Mouse (Mus musculus): ENCODE measurements around the gene Nppc. TPM values are rescaled to one million over a fixed set of nuclear protein-coding genes. Genes with fewer than 3 reads are reported as not detected.

Gene Nppc
- polyA plus RNA-seq, 1 experiment from 2014 or later, result 10.2 TPM

DNA sequence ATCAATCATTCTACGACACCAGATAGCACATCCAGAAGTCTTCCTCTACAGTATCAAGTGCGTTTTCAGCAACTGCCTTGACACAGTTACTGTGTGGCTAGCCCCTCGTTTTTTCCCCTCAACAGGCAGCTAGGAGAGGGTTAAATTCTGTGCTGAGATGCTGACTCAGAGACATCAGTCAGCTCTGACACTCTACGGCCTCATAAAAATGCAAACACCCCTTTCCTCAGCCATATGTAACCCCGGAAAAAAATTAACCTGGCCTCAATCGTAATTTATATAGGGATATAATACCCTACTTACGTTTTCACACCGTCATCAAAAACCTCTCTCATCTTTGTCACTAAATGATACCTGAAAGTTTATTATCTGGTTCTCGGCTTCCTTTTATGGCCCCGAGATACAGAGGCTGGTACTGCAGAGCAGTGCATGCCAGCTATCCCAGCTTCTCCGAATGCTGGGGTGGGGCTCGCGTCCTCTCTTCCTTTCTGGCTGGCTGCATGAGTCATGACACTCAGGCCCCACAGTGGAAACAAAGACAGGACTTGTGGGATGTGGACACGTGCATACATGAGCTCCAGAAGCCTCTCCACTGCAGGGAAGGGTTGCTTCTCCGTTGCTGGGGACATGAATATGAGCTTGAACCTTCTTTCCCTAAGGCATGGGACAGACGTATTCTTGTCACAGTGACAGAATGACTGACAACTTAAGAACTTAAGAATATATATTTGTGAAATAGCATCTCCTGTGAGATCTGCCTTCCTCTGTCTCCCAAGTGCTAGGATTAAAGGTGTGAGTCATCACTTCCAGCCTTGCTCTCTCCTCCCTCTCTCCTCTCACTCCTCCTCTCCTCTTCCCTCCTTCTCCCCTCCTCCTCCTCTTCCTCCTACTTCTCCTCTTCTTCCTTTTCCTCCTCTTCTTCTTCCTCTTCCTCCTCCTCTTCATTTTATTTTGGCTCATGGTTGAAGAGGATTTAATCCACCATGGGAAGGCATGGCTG lies 47.1 kb downstream of the Nppc start:
- Histone ChIP-seq H3K9ac (no peak overlapping the region), H3K4me3 (replicated peaks) (no peak overlapping the region), H3K27ac (replicated peaks) (no peak overlapping the region; the same call in 1 of the 2 replicates), H3K36me3 (no peaks in the 10 kb centered on the region), H3K27me3 (no peaks in the 10 kb centered on the region), H3K4me2 (replicated peaks) (no peak overlapping the region), H3K4me1 (0 out of 2 replicates have a peak, but pooled peaks cover 4% of the 10 kb centered on the region), H3K9me3 (replicated peaks) (no peaks in the 10 kb centered on the region)
- no peak for ATAC-seq (ENCODE audit: insufficient number of reproducible peaks, low FRiP score, low TSS enrichment, low read depth)
- WGBS, result 55% methylated on average over 16 of the region's 16 CpGs

DNA sequence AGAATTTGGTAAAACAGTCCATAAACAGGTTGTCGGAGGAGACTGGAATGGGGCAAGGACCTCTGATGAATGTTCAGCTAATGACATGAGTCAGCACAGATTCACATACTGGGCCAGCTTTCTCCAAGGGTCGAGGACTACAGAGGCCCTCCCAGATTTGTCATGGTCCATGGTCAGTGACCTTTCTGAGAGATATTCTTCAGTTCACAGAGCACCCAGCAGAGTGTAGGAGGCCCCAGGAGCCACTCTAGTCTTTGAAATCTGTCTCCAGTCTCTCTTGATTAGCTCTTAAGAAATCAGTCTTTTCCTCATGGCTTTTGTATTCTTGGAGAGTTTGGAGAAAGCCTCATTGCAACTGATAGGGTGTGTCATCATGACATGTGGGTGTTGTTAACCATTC lies 48.1 kb downstream of the Nppc start:
- no peak for ATAC-seq (ENCODE audit: insufficient number of reproducible peaks, low FRiP score, low TSS enrichment, low read depth)
- no peaks in the 10 kb centered on the region for H3K27me3 ChIP-seq
- WGBS, result 79% methylated on average over 2 of the region's 2 CpGs
- no peaks in the 10 kb centered on the region for H3K9me3 ChIP-seq (replicated peaks)
- H3K36me3 ChIP-seq, result no peaks in the 10 kb centered on the region
- H3K4me1 ChIP-seq, result 0 out of 2 replicates have a peak, but pooled peaks cover 4% of the 10 kb centered on the region
- no peak overlapping the region for H3K9ac ChIP-seq
- H3K27ac ChIP-seq (replicated peaks), result no peak overlapping the region
- no peak overlapping the region for H3K4me3 ChIP-seq (replicated peaks)
- no peak overlapping the region for H3K4me2 ChIP-seq (replicated peaks)

DNA sequence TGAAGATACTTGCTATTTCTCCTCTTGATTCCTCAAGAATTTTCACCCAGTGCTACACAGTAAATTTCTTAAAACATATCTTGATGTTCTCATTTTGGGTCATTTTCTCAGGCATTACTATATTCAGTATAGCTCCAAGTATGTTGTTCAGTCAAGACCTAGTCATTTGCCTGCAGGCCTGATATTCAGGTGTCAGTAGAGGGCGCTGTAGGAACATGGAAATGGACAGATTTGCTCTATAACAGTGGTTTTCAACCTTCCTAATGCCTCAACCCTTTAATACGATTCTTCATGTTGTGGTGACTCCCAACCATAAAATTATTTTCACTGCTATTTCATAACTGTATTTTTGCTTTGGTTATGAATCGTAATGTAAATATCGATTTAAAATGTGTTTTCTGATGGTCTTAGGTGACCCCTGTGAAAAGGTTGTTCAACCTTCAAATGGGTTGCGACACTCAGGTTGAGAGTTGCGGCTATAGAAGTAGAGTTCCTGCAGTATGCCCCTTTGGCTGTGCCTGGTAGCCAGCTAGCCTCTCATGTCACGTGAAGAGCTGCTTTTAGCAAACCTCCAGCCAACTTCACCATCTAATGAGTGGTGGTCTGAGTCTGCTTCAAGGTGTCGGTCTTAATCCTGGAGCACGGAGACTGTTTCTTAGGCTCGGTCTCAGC lies 51.8 kb downstream of the Nppc start:
- no peaks in the 10 kb centered on the region for H3K27me3 ChIP-seq
- H3K9ac ChIP-seq, result no peak overlapping the region
- no peaks in the 10 kb centered on the region for H3K36me3 ChIP-seq
- no peaks in the 10 kb centered on the region for H3K9me3 ChIP-seq (replicated peaks)
- ATAC-seq (ENCODE audit: insufficient number of reproducible peaks, low FRiP score, low TSS enrichment, low read depth), result no peak
- H3K27ac ChIP-seq (replicated peaks), result no peak overlapping the region
- H3K4me3 ChIP-seq (replicated peaks), result no peak overlapping the region
- no peak overlapping the region for H3K4me2 ChIP-seq (replicated peaks)
- 58% methylated on average over 10 of the region's 10 CpGs for WGBS
- H3K4me1 ChIP-seq, result 0 out of 2 replicates have a peak, but pooled peaks cover 4% of the 10 kb centered on the region

Small RNA genes within 50 kb of the gene (microRNA-seq; reads per million reads assigned to microRNA genes)
- gene Gm22955 (ENCODE audit: borderline number of aligned reads), result not detected

Other genes starting within 250 kb of the Nppc start
- not detected in 2 replicates for gene Nmur1, start 244.3 kb downstream of the Nppc start, polyA plus RNA-seq (2015; fragmentation: Nextera tagmentation; extraction: Ambion mirVana)
- not detected in 2 replicates for gene Tex44, start 244.2 kb downstream of the Nppc start, polyA plus RNA-seq (2015; fragmentation: Nextera tagmentation; extraction: Ambion mirVana)
- 1,945 and 2,079 TPM in 2 replicates for gene Ptma, start 143.8 kb downstream of the Nppc start, polyA plus RNA-seq (2015; fragmentation: Nextera tagmentation; extraction: Ambion mirVana)
- gene Pde6d, start 87.9 kb downstream of the Nppc start, polyA plus RNA-seq (2015; fragmentation: Nextera tagmentation; extraction: Ambion mirVana), result 70.9 and 74.7 TPM in 2 replicates
- 39.1 and 41.2 TPM in 2 replicates for gene Cops7b, start 87.7 kb downstream of the Nppc start, polyA plus RNA-seq (2015; fragmentation: Nextera tagmentation; extraction: Ambion mirVana)
- 25.0 and 26.0 TPM in 2 replicates for gene Dis3l2, start 33.2 kb upstream of the Nppc start, polyA plus RNA-seq (2015; fragmentation: Nextera tagmentation; extraction: Ambion mirVana)